Mouse (Mus musculus) liver, embryonic 13.5 days (tissue): ENCODE measurements around the gene Rnf215. TPM values are rescaled to one million over a fixed set of nuclear protein-coding genes. Genes with fewer than 3 reads are reported as not detected.
"Not testable (repeated sequence)": the region's sequence is repeated elsewhere in the genome, so short reads cannot be mapped to it uniquely, and the experiment has no call there.

Experiments used
- ATAC-seq: fragments of 200-750 bp; cut with Nextera tagmentation; 2 replicates; pipeline ENCODE4 v1.8.0; 2017; ENCODE audit warnings: low read depth, mild to moderate bottlenecking, moderate number of reproducible peaks, moderate library complexity
- DNase-seq: peaks from one replicate; pipeline ENCODE4 v3.0.0; 2022
- H3K27ac ChIP-seq: fragments of 300-500 bp; sonication (generic); 2 replicates; pipeline ENCODE4 v1.5.1; 2015; ENCODE audit warnings: moderate library complexity, mild to moderate bottlenecking, inconsistent platforms
- H3K27me3 ChIP-seq: fragments of 300-500 bp; sonication (generic); 2 replicates; pipeline ENCODE4 v1.6.1; 2015; ENCODE audit warnings: mild to moderate bottlenecking, inconsistent platforms
- H3K36me3 ChIP-seq: fragments of 300-500 bp; sonication (generic); 2 replicates; pipeline ENCODE4 v1.6.1; 2015; ENCODE audit warnings: mild to moderate bottlenecking, inconsistent platforms
- H3K4me1 ChIP-seq: fragments of 300-500 bp; sonication (generic); replicated peaks from 2 replicates; pipeline ENCODE4 v1.6.1; 2015; ENCODE audit warnings: inconsistent platforms
- H3K4me2 ChIP-seq: fragments of 300-500 bp; sonication (generic); 2 replicates; pipeline ENCODE4 v1.6.1; 2015; ENCODE audit warnings: inconsistent platforms, mild to moderate bottlenecking, moderate library complexity
- H3K4me3 ChIP-seq: fragments of 300-500 bp; sonication (generic); replicated peaks from 2 replicates; pipeline ENCODE4 v1.5.1; 2015; ENCODE audit warnings: mild to moderate bottlenecking, inconsistent platforms
- H3K9ac ChIP-seq: fragments of 300-500 bp; sonication (generic); 2 replicates; pipeline ENCODE4 v1.6.1; 2015; ENCODE audit warnings: mild to moderate bottlenecking, inconsistent platforms
- H3K9me3 ChIP-seq: fragments of 300-500 bp; sonication (generic); replicated peaks from 2 replicates; pipeline ENCODE4 v1.6.1; 2016; ENCODE audit warnings: inconsistent platforms
- WGBS: fragments of 180-500 bp; shearing (Covaris S2); methylation state at CpG from one replicate; pipeline ENCODE4 v1.1.7; 2015; ENCODE audit not compliant: insufficient replicate concordance; 5-methylcytosine and 5-hydroxymethylcytosine counted together
- polyA plus RNA-seq: library from polyadenylated mRNA; unstranded; fragments of >200 nt; fragmentation: Nextera tagmentation; extraction: Ambion mirVana; gene quantifications from 2 replicates; pipeline ENCODE4 v1.2.1, GENCODE M21; 2015

The Rnf215 gene
- polyA plus RNA-seq, 1 experiment from 2014 or later = 6.1 TPM

GRCm38 (mm10) chr11:4127059-4127458 lies 7.9 kb upstream of the Rnf215 start:
- WGBS = 78% methylated on average over 1 of the region's 1 CpGs
- Histone ChIP-seq H3K27ac (no peak overlapping the region), H3K27me3 (no peaks in the 10 kb centered on the region), H3K4me2 (no peak overlapping the region), H3K36me3 (no peaks in the 10 kb centered on the region), H3K4me1 (peaks cover 43% of the 10 kb centered on the region), H3K9me3 (0 out of 2 replicates have a peak, but pooled peaks cover 3% of the 10 kb centered on the region), H3K4me3 (no peak overlapping the region), H3K9ac (no peak overlapping the region)
- DNase-seq (no peak), ATAC-seq (no peak)

DNA sequence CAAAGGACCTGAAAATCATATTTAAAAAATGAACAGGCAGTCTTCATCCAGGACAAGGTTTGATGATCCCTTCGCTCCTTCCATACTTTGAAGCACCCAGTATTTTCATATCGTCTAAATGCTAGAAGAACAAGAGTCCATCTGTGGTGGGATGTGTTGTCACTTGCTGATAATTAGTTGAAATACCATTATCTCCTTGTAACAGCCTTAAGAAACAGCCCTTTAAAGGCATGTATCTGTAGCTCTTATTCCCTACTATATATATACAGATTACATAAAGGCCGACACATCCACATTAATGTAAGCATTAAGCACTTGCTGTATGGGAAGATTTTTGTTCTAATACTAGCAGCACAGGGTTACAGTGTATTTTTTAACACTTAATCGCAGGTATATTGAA lies 6.5 kb upstream of the Rnf215 start:
- H3K27me3 ChIP-seq, H3K4me3 ChIP-seq, H3K4me2 ChIP-seq, H3K36me3 ChIP-seq, H3K9me3 ChIP-seq, H3K9ac ChIP-seq, H3K27ac ChIP-seq, DNase-seq: not testable (repeated sequence)
- WGBS = 42% methylated on average over 4 of the region's 4 CpGs
- ATAC-seq = peak; percentile 61
- peaks cover 30% of the 10 kb centered on the region for H3K4me1 ChIP-seq

DNA sequence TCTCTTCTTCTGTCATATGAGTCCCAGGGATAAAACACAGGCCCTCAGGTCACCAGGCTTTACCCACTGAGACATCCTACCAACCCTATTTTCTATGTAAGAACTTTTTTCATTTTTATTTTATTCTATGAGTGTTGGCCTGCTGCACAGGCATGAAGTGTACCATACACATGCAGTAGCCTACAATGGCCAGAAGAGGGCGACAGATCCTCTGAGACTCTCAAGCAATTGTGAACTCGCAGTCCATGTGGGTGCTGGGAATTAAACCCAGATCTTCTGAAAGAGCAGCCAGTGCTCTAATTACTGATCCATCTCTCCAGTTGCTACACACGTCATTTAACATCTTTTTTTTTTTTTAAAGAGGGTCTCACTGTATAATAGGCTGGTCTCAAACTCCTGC lies 1.6 kb upstream of the Rnf215 start:
- H3K9me3 ChIP-seq = 0 out of 2 replicates have a peak, but pooled peaks cover 5% of the 10 kb centered on the region
- 49% methylated on average over 3 of the region's 3 CpGs for WGBS
- peaks cover 43% of the 10 kb centered on the region for H3K4me1 ChIP-seq
- H3K27ac ChIP-seq = no peak overlapping the region
- peaks cover 10% of the 10 kb centered on the region; the same call in 1 of the 2 replicates for H3K36me3 ChIP-seq
- ATAC-seq = no peak
- H3K4me3 ChIP-seq = no peak overlapping the region
- H3K9ac ChIP-seq = no peak overlapping the region
- H3K4me2 ChIP-seq = no peak overlapping the region
- DNase-seq = no peak
- no peaks in the 10 kb centered on the region for H3K27me3 ChIP-seq

GRCm38 (mm10) chr11:4134400-4134799 lies 602 bp upstream of the Rnf215 start:
- no peak for ATAC-seq
- H3K9me3 ChIP-seq = 0 out of 2 replicates have a peak, but pooled peaks cover 5% of the 10 kb centered on the region
- H3K4me2 ChIP-seq = peak overlapping the region; percentile 86
- H3K4me1 ChIP-seq = peaks cover 40% of the 10 kb centered on the region
- no peak for DNase-seq
- WGBS = 51% methylated on average over 6 of the region's 6 CpGs
- H3K36me3 ChIP-seq = peaks cover 11% of the 10 kb centered on the region
- no peaks in the 10 kb centered on the region for H3K27me3 ChIP-seq
- H3K9ac ChIP-seq = 0 out of 2 replicates have a peak overlapping the region, but pooled peaks have one; percentile 15
- H3K4me3 ChIP-seq = peak overlapping the region; percentile 84
- H3K27ac ChIP-seq = no peak overlapping the region; the same call in 1 of the 2 replicates

- DNase-seq (no peak), ATAC-seq (no peak)
- Histone ChIP-seq H3K4me2 (no peak overlapping the region), H3K9ac (no peak overlapping the region), H3K36me3 (peaks cover 48% of the 10 kb centered on the region), H3K4me3 (no peak overlapping the region), H3K9me3 (no peaks in the 10 kb centered on the region), H3K27me3 (no peaks in the 10 kb centered on the region), H3K4me1 (peaks cover 24% of the 10 kb centered on the region), H3K27ac (no peak overlapping the region)
- 57% methylated on average over 2 of the region's 2 CpGs for WGBS
Observed at GRCm38 (mm10) chr11:4138964-4139363, 4.0 kb downstream of the Rnf215 start.

DNA sequence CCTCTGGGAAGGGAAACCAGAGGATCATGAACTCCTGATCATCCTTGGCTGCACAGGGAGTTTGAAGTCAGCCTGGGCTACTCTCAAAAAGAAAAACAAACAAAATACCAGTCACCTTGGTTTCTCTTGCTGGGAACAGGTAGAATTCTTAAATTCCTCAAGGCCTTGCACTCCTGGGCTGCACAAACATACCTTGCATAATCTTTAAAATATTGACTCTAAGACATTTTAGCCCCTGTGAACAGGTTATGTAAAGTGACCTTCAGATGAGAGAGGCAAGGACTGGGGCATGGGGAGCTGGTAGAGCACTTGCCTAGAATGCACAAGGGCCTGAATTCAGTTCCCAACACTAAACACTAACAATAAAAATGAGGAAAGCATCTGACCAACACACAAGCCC lies 6.5 kb downstream of the Rnf215 start:
- DNase-seq (no peak), ATAC-seq (no peak)
- no peaks in the 10 kb centered on the region for H3K27me3 ChIP-seq
- peaks cover 5% of the 10 kb centered on the region; the same call in 1 of the 2 replicates for H3K4me1 ChIP-seq
- no peak overlapping the region for H3K27ac ChIP-seq
- peaks cover 48% of the 10 kb centered on the region for H3K36me3 ChIP-seq
- no peaks in the 10 kb centered on the region for H3K9me3 ChIP-seq
- no peak overlapping the region for H3K4me2 ChIP-seq
- H3K4me3 ChIP-seq = no peak overlapping the region
- no peak overlapping the region for H3K9ac ChIP-seq

DNA sequence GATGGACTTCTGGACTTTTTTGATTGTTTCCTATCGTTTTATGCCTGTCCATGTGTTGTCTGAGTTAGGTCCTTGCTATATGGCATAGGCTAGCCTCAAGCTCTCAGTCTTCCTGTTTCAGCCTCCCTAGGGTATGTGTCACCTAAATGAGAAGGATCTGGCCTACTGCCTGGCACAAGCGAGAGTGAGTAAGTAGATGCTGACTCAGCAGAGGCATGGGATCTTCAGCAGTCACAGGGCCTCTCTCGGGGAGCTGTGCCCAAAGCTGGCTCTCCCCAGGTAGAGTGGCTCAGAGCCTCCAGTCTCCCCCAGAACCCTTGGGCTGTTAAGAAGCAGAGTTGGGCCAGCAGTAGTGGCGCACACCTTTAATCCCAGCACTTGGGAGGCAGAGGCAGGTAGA lies 7.3 kb downstream of the Rnf215 start:
- H3K9me3 ChIP-seq = no peaks in the 10 kb centered on the region
- no peak overlapping the region for H3K9ac ChIP-seq
- no peak overlapping the region for H3K27ac ChIP-seq
- ATAC-seq (no peak), DNase-seq (no peak)
- no peaks in the 10 kb centered on the region for H3K4me1 ChIP-seq
- H3K4me2 ChIP-seq = no peak overlapping the region
- H3K27me3 ChIP-seq = no peaks in the 10 kb centered on the region
- 72% methylated on average over 4 of the region's 4 CpGs for WGBS
- peaks cover 43% of the 10 kb centered on the region for H3K36me3 ChIP-seq
- H3K4me3 ChIP-seq = no peak overlapping the region

DNA sequence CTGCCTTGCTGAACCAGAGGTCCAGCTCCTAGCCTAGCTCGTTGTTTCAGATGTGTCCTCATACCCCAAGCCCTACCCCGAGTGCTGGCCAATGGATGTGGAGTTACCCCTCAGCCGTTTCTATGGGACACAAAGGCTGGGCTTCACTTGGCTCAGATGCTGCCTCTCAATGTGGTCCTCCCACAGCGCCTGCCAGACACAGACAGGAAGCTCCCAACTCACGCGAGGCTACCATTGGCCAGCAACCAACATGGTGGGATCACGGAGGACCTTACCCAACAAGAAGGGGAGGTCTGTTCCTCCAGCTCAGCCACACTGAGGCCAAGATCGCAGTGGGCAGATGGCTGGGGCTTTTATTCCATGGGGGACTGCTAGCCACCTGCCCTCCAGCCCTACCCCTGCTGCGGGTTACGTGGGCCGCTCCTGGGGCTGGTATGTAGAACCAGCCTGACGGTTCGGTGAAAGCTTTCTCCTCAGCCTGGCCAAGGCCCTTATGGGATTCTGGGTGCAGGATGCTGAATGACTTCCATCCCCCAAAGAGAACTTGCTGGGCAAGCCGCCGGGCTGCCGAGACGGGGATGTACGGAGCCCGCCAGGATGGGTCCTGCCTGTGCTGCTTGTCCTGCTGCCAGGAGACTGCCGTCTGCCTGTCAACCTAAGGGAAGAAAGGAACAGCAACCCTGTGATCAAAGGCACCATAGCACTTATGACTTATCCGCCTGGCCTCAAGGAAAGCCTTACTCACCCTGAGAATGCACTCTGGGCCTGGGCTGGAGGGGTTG lies 8.5 kb downstream of the Rnf215 start:
- peaks cover 39% of the 10 kb centered on the region for H3K36me3 ChIP-seq
- no peak overlapping the region for H3K4me2 ChIP-seq
- H3K4me3 ChIP-seq = no peak overlapping the region
- no peaks in the 10 kb centered on the region for H3K4me1 ChIP-seq
- H3K27me3 ChIP-seq = no peaks in the 10 kb centered on the region
- DNase-seq (no peak), ATAC-seq (no peak)
- 83% methylated on average over 21 of the region's 21 CpGs for WGBS
- no peaks in the 10 kb centered on the region for H3K9me3 ChIP-seq
- no peak overlapping the region for H3K27ac ChIP-seq
- no peak overlapping the region for H3K9ac ChIP-seq

DNA sequence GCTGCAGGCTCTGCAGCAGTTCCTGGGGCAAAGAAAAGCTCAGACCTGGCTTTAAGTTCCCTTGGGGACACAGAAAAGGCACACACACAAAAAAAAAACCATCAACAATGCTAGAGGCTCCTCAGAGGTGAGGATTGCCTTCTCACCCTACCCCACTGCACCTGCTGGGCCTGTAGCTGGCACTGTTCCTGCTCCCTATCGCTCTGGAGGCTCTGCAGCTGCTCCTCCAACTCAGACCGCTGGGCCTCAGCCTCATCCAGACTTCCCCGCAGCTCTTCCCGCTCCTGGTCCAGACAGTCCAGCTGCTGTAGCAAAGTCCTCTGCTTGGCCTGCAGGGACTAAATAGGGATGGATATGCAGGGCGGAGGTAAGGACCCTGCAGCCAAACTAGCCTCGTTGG lies 11.4 kb downstream of the Rnf215 start:
- no peak overlapping the region for H3K9ac ChIP-seq
- ATAC-seq (no peak), DNase-seq (no peak)
- 79% methylated on average over 6 of the region's 6 CpGs for WGBS
- no peaks in the 10 kb centered on the region for H3K9me3 ChIP-seq
- H3K36me3 ChIP-seq = peaks cover 19% of the 10 kb centered on the region
- H3K4me2 ChIP-seq = no peak overlapping the region
- H3K27ac ChIP-seq = no peak overlapping the region
- no peak overlapping the region for H3K4me3 ChIP-seq
- no peaks in the 10 kb centered on the region for H3K4me1 ChIP-seq
- H3K27me3 ChIP-seq = no peaks in the 10 kb centered on the region

- DNase-seq (no peak), ATAC-seq (no peak)
- H3K27me3 ChIP-seq = no peaks in the 10 kb centered on the region
- no peak overlapping the region for H3K27ac ChIP-seq
- H3K36me3 ChIP-seq = peaks cover 12% of the 10 kb centered on the region
- no peaks in the 10 kb centered on the region for H3K4me1 ChIP-seq
- H3K4me2 ChIP-seq = no peak overlapping the region
- no peak overlapping the region for H3K4me3 ChIP-seq
- 82% methylated on average over 10 of the region's 10 CpGs for whole genome bisulfite sequencing
- H3K9ac ChIP-seq = no peak overlapping the region
- H3K9me3 ChIP-seq = no peaks in the 10 kb centered on the region
Observed at GRCm38 (mm10) chr11:4147098-4147497, 12.1 kb downstream of the Rnf215 start.

DNA sequence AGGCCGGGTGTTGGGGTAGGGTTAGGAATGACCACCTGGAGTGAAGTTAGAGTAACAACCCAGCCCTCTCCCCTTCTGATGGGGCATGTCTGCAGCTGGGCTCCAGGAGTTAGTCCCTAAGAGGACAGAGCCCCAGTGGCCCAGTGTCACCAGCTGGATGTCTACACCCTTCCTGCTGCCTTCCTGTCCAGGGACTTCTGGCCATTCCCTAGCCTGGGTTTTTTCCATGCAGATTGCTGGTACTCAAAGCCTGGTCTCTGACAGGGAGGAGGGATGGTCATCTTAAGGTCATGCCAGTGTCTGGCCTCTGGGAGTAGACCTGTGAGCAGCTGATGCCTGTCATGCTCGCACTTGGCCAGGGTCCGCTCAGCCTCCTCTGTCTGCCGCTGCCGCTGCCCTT lies 13.1 kb downstream of the Rnf215 start:
- no peak for DNase-seq
- ATAC-seq = no peak
- Histone ChIP-seq H3K27ac (no peak overlapping the region), H3K36me3 (peaks cover 3% of the 10 kb centered on the region; the same call in 1 of the 2 replicates), H3K4me1 (no peaks in the 10 kb centered on the region), H3K9ac (no peak overlapping the region), H3K4me2 (no peak overlapping the region), H3K4me3 (no peak overlapping the region), H3K27me3 (no peaks in the 10 kb centered on the region), H3K9me3 (no peaks in the 10 kb centered on the region)
- 73% methylated on average over 5 of the region's 5 CpGs for WGBS

DNA sequence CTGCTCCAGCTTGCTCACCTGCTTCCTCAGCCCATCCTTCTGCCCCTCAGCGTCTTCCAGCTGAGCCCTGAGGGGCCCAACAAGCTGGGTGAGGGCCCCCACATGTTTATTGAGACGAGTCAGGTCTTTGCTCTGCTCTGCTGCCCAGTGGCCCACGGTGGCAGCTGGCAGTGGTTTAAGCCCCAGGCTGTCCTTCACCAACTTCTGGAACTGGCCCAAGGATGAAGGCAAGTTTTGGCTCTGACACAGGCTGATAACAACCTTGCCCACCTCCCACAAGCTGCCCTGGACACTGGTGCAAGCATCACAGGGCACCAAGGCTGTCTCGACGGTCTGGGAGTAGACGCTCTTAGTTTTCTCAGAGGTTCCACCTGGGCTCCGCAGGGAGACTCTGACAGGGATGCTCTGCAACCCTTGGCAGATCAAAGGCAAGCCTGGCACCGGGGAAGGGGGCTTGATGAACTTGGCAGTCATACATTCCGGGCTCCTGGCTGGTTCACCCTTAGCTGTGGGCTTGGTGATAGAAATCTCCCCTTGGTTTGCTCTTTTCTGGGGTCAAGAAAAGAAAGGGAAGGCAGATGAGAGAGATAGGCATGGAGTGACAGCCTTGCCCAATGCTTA lies 13.6 kb downstream of the Rnf215 start:
- ATAC-seq (no peak), DNase-seq (no peak)
- Histone ChIP-seq H3K9me3 (no peaks in the 10 kb centered on the region), H3K36me3 (no peaks in the 10 kb centered on the region), H3K4me3 (no peak overlapping the region), H3K27me3 (no peaks in the 10 kb centered on the region), H3K4me1 (no peaks in the 10 kb centered on the region), H3K4me2 (no peak overlapping the region), H3K9ac (no peak overlapping the region), H3K27ac (no peak overlapping the region)
- WGBS = 67% methylated on average over 9 of the region's 9 CpGs
